Mouse (Mus musculus): Measurements from ENCODE around the gene Unc45a. TPM values are rescaled to one million over a fixed set of nuclear protein-coding genes. Genes with fewer than 3 reads are reported as not detected.

Gene Unc45a
- polyA plus RNA-seq, 2 experiments: 36.9 to 62.6 TPM

DNA sequence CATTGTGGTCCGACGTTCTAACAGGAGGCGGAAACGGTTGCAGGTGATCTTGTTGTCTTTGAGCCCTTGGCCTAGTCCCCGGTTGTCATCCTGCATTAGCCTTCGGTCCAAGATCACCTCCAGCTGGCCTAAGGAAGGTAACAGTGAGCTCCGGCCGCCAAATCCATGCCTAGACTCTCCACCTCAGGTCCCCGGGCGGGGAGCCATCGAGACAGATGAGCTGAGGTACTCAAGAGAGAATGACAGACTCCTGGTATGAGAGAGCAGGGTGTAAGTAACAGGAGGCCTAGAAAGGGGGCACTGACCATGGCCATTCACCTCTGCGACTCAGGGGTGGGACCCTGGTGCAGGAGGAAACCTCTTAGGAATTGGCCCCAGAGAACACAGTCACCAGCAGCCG lies 15.5 kb upstream of the Unc45a start:
- Histone ChIP-seq H3K4me2 (replicated peaks; ENCODE audit: low read depth, low read length, severe bottlenecking) (no peak overlapping the region), H3K9ac (ENCODE audit: low read depth, low read length, severe bottlenecking) (no peak overlapping the region), H3K4me3 (replicated peaks; ENCODE audit: low read length) (no peak overlapping the region), H3K36me3 (ENCODE audit: control insufficient read depth, insufficient read depth, low read length) (peaks cover 85% of the 10 kb centered on the region), H3K27ac (replicated peaks; ENCODE audit: low read depth, low read length) (no peak overlapping the region), H3K4me1 (ENCODE audit: control insufficient read depth, insufficient read depth, low read length) (no peaks in the 10 kb centered on the region), H3K9me3 (ENCODE audit: control insufficient read depth, low read length) (no peaks in the 10 kb centered on the region), H3K27me3 (ENCODE audit: control insufficient read depth, insufficient read depth, low read length) (no peaks in the 10 kb centered on the region)
- no peak for TF ChIP-seq POLR2A (IDR thresholded peaks at IDR 0.05; ENCODE audit: borderline replicate concordance, extremely low read depth, insufficient read depth, insufficient read length)
- WGBS: 89% methylated on average over 13 of the region's 13 CpGs
- no peak for DNase-seq (ENCODE audit: low spot score)
- ATAC-seq (ENCODE audit: low FRiP score, low read depth): no peak

DNA sequence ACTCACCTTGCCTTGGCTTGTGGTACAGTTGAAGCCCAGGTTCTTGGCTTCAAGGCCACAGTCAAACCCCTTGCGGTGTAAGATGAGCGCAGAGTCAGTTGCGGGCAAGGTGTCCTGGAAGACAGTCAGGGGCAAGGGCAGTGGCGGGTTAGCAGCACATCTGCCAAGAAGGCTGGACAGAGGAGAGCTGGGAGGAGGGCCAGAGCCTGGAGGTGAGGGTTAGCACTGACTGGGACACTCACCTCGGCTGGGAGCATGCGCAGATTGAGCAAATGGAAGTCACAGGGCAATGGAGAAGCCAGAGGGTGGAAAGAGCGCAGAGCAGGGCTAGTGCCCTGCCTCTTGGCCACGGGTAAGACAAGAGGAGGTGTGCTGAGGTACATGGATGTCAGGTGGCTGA lies 12.1 kb upstream of the Unc45a start:
- Histone ChIP-seq H3K36me3 (ENCODE audit: control insufficient read depth, insufficient read depth, low read length) (peaks cover 71% of the 10 kb centered on the region), H3K4me1 (ENCODE audit: control insufficient read depth, insufficient read depth, low read length) (no peaks in the 10 kb centered on the region; the same call in 1 of the 2 replicates), H3K4me3 (replicated peaks; ENCODE audit: low read length) (no peak overlapping the region), H3K9ac (ENCODE audit: low read depth, low read length, severe bottlenecking) (no peak overlapping the region), H3K4me2 (replicated peaks; ENCODE audit: low read depth, low read length, severe bottlenecking) (no peak overlapping the region), H3K27me3 (ENCODE audit: control insufficient read depth, insufficient read depth, low read length) (no peaks in the 10 kb centered on the region), H3K27ac (replicated peaks; ENCODE audit: low read depth, low read length) (no peak overlapping the region), H3K9me3 (ENCODE audit: control insufficient read depth, low read length) (no peaks in the 10 kb centered on the region)
- no peak for TF ChIP-seq POLR2A (IDR thresholded peaks at IDR 0.05; ENCODE audit: borderline replicate concordance, extremely low read depth, insufficient read depth, insufficient read length)
- WGBS: 89% methylated on average over 8 of the region's 8 CpGs
- ATAC-seq (ENCODE audit: low FRiP score, low read depth): no peak
- DNase-seq (ENCODE audit: low spot score): no peak

DNA sequence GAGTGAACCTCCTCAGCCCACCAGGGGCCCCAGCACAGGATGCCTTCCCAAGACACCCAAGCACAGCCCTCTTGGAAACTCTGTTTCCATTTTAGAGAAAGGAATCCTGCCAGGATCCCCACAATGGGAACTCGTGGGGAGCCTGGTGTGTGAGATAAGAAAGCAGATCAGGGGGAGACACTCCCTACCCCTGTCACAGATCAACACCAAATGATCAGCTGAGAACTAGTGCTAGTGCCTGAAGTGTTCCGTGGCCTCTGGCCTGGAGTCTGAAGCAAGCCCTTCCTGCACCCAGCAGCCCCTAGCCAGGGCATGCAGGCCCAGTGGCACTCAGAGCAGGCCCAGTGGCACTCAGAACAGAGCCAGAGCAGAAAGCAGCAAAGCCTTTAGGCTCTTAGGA lies 10.0 kb upstream of the Unc45a start:
- ATAC-seq (ENCODE audit: low FRiP score, low read depth): no peak
- Histone ChIP-seq H3K4me3 (replicated peaks; ENCODE audit: low read length) (no peak overlapping the region), H3K27ac (replicated peaks; ENCODE audit: low read depth, low read length) (no peak overlapping the region), H3K4me2 (replicated peaks; ENCODE audit: low read depth, low read length, severe bottlenecking) (no peak overlapping the region), H3K27me3 (ENCODE audit: control insufficient read depth, insufficient read depth, low read length) (no peaks in the 10 kb centered on the region), H3K4me1 (ENCODE audit: control insufficient read depth, insufficient read depth, low read length) (no peaks in the 10 kb centered on the region; the same call in 1 of the 2 replicates), H3K9me3 (ENCODE audit: control insufficient read depth, low read length) (no peaks in the 10 kb centered on the region), H3K9ac (ENCODE audit: low read depth, low read length, severe bottlenecking) (0 out of 2 replicates have a peak overlapping the region, but pooled peaks have one; percentile 12), H3K36me3 (ENCODE audit: control insufficient read depth, insufficient read depth, low read length) (peaks cover 52% of the 10 kb centered on the region)
- 87% methylated on average over 2 of the region's 2 CpGs for WGBS
- no peak for TF ChIP-seq POLR2A (IDR thresholded peaks at IDR 0.05; ENCODE audit: borderline replicate concordance, extremely low read depth, insufficient read depth, insufficient read length)
- no peak for DNase-seq (ENCODE audit: low spot score)

DNA sequence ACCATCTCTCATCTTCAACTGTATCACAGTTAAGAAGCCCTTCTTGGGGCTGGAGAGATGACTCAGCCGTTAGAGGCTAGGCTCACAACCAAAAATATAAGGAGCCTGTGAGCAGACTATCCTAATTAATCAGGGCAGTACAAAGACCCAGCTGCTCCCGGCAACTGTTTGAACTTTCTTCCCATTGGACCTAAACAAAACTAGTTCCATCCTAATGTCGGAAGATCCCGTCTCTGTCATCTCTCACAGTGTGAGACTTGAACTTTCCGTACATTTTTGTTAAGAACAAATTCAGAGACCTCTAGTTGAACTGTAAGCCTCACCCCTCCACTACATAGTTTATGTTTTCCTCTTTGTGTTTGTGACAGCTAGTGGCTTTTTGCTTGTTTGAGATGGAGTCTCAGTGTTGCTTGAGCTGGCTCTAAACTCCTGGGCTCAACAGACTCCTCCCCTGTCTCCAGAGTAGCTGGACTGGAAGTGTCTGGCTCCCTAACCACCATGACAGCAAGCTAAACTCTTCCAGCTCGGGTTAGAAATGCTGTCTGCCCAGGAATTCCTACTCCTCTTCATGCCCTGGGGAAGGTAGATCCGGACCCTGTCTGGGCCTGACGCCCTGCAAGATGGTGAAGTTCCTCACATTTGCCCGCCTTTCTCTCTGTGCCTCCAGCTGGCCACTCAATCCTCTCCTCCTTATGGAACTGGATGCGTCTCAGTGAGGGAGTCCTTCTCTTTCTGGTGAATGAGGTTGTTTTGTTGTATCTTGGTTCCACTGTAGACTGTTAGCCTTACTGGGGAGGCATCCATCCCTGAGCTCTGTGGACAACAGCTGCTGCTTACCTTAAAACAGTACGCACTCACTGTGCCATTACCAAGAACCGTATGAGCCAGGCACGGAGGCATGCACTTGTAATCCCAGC lies 7.1 kb upstream of the Unc45a start:
- Histone ChIP-seq H3K4me3 (replicated peaks; ENCODE audit: low read length) (no peak overlapping the region), H3K27me3 (ENCODE audit: control insufficient read depth, insufficient read depth, low read length) (no peaks in the 10 kb centered on the region), H3K4me1 (ENCODE audit: control insufficient read depth, insufficient read depth, low read length) (peaks cover 7% of the 10 kb centered on the region), H3K27ac (replicated peaks; ENCODE audit: low read depth, low read length) (peak overlapping the region; percentile 28; the same call in 1 of the 2 replicates), H3K9me3 (ENCODE audit: control insufficient read depth, low read length) (no peaks in the 10 kb centered on the region), H3K36me3 (ENCODE audit: control insufficient read depth, insufficient read depth, low read length) (peaks cover 35% of the 10 kb centered on the region), H3K9ac (ENCODE audit: low read depth, low read length, severe bottlenecking) (no peak overlapping the region), H3K4me2 (replicated peaks; ENCODE audit: low read depth, low read length, severe bottlenecking) (no peak overlapping the region)
- no peak for ATAC-seq (ENCODE audit: low FRiP score, low read depth)
- TF ChIP-seq POLR2A (IDR thresholded peaks at IDR 0.05; ENCODE audit: borderline replicate concordance, extremely low read depth, insufficient read depth, insufficient read length): no peak
- WGBS: 46% methylated on average over 13 of the region's 13 CpGs
- DNase-seq (ENCODE audit: low spot score): no peak

DNA sequence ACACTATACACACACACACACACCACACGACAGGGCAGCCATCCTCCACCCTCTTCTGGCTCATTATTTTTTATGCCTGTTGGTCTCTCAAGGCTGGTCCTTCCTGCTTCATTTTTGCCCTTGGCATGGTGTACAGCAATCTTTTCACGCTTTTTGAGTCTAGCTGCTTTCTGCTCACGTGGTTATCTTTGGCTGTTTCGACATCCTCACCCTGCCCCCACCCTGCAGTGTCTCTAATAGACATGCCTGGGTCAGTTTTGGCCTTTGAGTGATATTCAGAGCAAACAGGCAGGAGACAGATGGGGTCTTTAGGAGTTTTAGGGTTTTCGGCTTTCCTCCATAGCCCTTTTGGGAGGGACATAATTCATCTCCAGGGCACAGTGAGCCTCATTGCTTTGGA lies 6.0 kb upstream of the Unc45a start:
- H3K27ac ChIP-seq (replicated peaks; ENCODE audit: low read depth, low read length): no peak overlapping the region
- ATAC-seq (ENCODE audit: low FRiP score, low read depth) (no peak), DNase-seq (ENCODE audit: low spot score) (no peak)
- 85% methylated on average over 5 of the region's 5 CpGs for WGBS
- no peak overlapping the region for H3K4me3 ChIP-seq (replicated peaks; ENCODE audit: low read length)
- no peak overlapping the region for H3K4me2 ChIP-seq (replicated peaks; ENCODE audit: low read depth, low read length, severe bottlenecking)
- TF ChIP-seq POLR2A (IDR thresholded peaks at IDR 0.05; ENCODE audit: borderline replicate concordance, extremely low read depth, insufficient read depth, insufficient read length): no peak
- H3K9ac ChIP-seq (ENCODE audit: low read depth, low read length, severe bottlenecking): no peak overlapping the region
- no peaks in the 10 kb centered on the region for H3K27me3 ChIP-seq (ENCODE audit: control insufficient read depth, insufficient read depth, low read length)
- H3K9me3 ChIP-seq (ENCODE audit: control insufficient read depth, low read length): no peaks in the 10 kb centered on the region
- peaks cover 25% of the 10 kb centered on the region for H3K36me3 ChIP-seq (ENCODE audit: control insufficient read depth, insufficient read depth, low read length)
- H3K4me1 ChIP-seq (ENCODE audit: control insufficient read depth, insufficient read depth, low read length): peaks cover 12% of the 10 kb centered on the region
